Mouse (Mus musculus): ENCODE measurements around the gene Zfp652. TPM values are rescaled to one million over a fixed set of nuclear protein-coding genes. Genes with fewer than 3 reads are reported as not detected.

Gene Zfp652
- polyA plus RNA-seq, 1 experiment from 2014 or later: 13.7 TPM

- no peak for ATAC-seq (ENCODE audit: low FRiP score)
- Histone ChIP-seq H3K9ac (ENCODE audit: low read depth, low read length) (no peak overlapping the region), H3K27me3 (ENCODE audit: control insufficient read depth, insufficient read depth, low read length) (peaks cover 43% of the 10 kb centered on the region), H3K36me3 (ENCODE audit: control insufficient read depth, insufficient read depth, low read length) (no peaks in the 10 kb centered on the region), H3K4me2 (replicated peaks; ENCODE audit: low read depth, low read length) (no peak overlapping the region), H3K27ac (ENCODE audit: low read depth, low read length) (no peak overlapping the region), H3K9me3 (ENCODE audit: control insufficient read depth, low read length) (no peaks in the 10 kb centered on the region), H3K4me1 (replicated peaks; ENCODE audit: control insufficient read depth, insufficient read depth, low read length) (peaks cover 6% of the 10 kb centered on the region; the same call in 1 of the 2 replicates), H3K4me3 (ENCODE audit: low read depth, low read length) (no peak overlapping the region)
- WGBS: 84% methylated on average over 6 of the region's 6 CpGs
- DNase-seq (ENCODE audit: low spot score): no peak
Measured at GRCm38 (mm10) chr11:95836433-95836832, 124.0 kb downstream of the Zfp652 start.

GRCm38 (mm10) chr11:95837059-95837458, 124.6 kb downstream of the Zfp652 start, which contains the start of gene Gngt2:
Gngt2 (plus strand) TSS chr11:95837216.
- Histone ChIP-seq H3K9me3 (ENCODE audit: control insufficient read depth, low read length) (no peaks in the 10 kb centered on the region), H3K9ac (ENCODE audit: low read depth, low read length) (no peak within 1 kb of the TSS), H3K27me3 (ENCODE audit: control insufficient read depth, insufficient read depth, low read length) (peaks cover 41% of the 10 kb centered on the region), H3K4me2 (replicated peaks; ENCODE audit: low read depth, low read length) (no peak within 1 kb of the TSS), H3K36me3 (ENCODE audit: control insufficient read depth, insufficient read depth, low read length) (no peaks in the 10 kb centered on the region), H3K4me1 (replicated peaks; ENCODE audit: control insufficient read depth, insufficient read depth, low read length) (peaks cover 6% of the 10 kb centered on the region; the same call in 1 of the 2 replicates), H3K27ac (ENCODE audit: low read depth, low read length) (no peak within 1 kb of the TSS), H3K4me3 (ENCODE audit: low read depth, low read length) (no peak within 1 kb of the TSS)
- WGBS: 79% methylated on average over 10 of the region's 10 CpGs
- DNase-seq (ENCODE audit: low spot score) (no peak), ATAC-seq (ENCODE audit: low FRiP score) (no peak)

GRCm38 (mm10) chr11:95838598-95838997, 126.1 kb downstream of the Zfp652 start:
- ATAC-seq (ENCODE audit: low FRiP score) (no peak), DNase-seq (ENCODE audit: low spot score) (no peak)
- Histone ChIP-seq H3K9ac (ENCODE audit: low read depth, low read length) (no peak overlapping the region), H3K4me2 (replicated peaks; ENCODE audit: low read depth, low read length) (no peak overlapping the region), H3K9me3 (ENCODE audit: control insufficient read depth, low read length) (no peaks in the 10 kb centered on the region), H3K4me3 (ENCODE audit: low read depth, low read length) (no peak overlapping the region), H3K36me3 (ENCODE audit: control insufficient read depth, insufficient read depth, low read length) (no peaks in the 10 kb centered on the region), H3K4me1 (replicated peaks; ENCODE audit: control insufficient read depth, insufficient read depth, low read length) (peaks cover 4% of the 10 kb centered on the region; the same call in 1 of the 2 replicates), H3K27ac (ENCODE audit: low read depth, low read length) (no peak overlapping the region), H3K27me3 (ENCODE audit: control insufficient read depth, insufficient read depth, low read length) (peaks cover 25% of the 10 kb centered on the region)
- 86% methylated on average over 4 of the region's 4 CpGs for WGBS

- peaks cover 19% of the 10 kb centered on the region for H3K27me3 ChIP-seq (ENCODE audit: control insufficient read depth, insufficient read depth, low read length)
- H3K4me1 ChIP-seq (replicated peaks; ENCODE audit: control insufficient read depth, insufficient read depth, low read length): 0 out of 2 replicates have a peak, but pooled peaks cover 3% of the 10 kb centered on the region
- no peak overlapping the region for H3K9ac ChIP-seq (ENCODE audit: low read depth, low read length)
- DNase-seq (ENCODE audit: low spot score): no peak
- no peak overlapping the region for H3K4me2 ChIP-seq (replicated peaks; ENCODE audit: low read depth, low read length)
- H3K9me3 ChIP-seq (ENCODE audit: control insufficient read depth, low read length): no peaks in the 10 kb centered on the region
- H3K4me3 ChIP-seq (ENCODE audit: low read depth, low read length): no peak overlapping the region
- no peak for ATAC-seq (ENCODE audit: low FRiP score)
- no peaks in the 10 kb centered on the region for H3K36me3 ChIP-seq (ENCODE audit: control insufficient read depth, insufficient read depth, low read length)
- H3K27ac ChIP-seq (ENCODE audit: low read depth, low read length): no peak overlapping the region
- WGBS: 74% methylated on average over 8 of the region's 8 CpGs
Measured at GRCm38 (mm10) chr11:95838999-95839868, 126.8 kb downstream of the Zfp652 start.

GRCm38 (mm10) chr11:95840694-95841497, 128.4 kb downstream of the Zfp652 start:
- H3K9ac ChIP-seq (ENCODE audit: low read depth, low read length): no peak overlapping the region
- H3K27me3 ChIP-seq (ENCODE audit: control insufficient read depth, insufficient read depth, low read length): peaks cover 7% of the 10 kb centered on the region; the same call in 1 of the 2 replicates
- no peak for ATAC-seq (ENCODE audit: low FRiP score)
- H3K4me3 ChIP-seq (ENCODE audit: low read depth, low read length): no peak overlapping the region
- DNase-seq (ENCODE audit: low spot score): no peak
- no peak overlapping the region for H3K4me2 ChIP-seq (replicated peaks; ENCODE audit: low read depth, low read length)
- no peaks in the 10 kb centered on the region for H3K4me1 ChIP-seq (replicated peaks; ENCODE audit: control insufficient read depth, insufficient read depth, low read length)
- no peaks in the 10 kb centered on the region for H3K36me3 ChIP-seq (ENCODE audit: control insufficient read depth, insufficient read depth, low read length)
- H3K27ac ChIP-seq (ENCODE audit: low read depth, low read length): no peak overlapping the region
- H3K9me3 ChIP-seq (ENCODE audit: control insufficient read depth, low read length): no peaks in the 10 kb centered on the region
- WGBS: 77% methylated on average over 5 of the region's 5 CpGs

GRCm38 (mm10) chr11:95841498-95841830, 129.0 kb downstream of the Zfp652 start:
- ATAC-seq (ENCODE audit: low FRiP score): no peak
- Histone ChIP-seq H3K4me1 (replicated peaks; ENCODE audit: control insufficient read depth, insufficient read depth, low read length) (no peaks in the 10 kb centered on the region), H3K9ac (ENCODE audit: low read depth, low read length) (no peak overlapping the region), H3K4me3 (ENCODE audit: low read depth, low read length) (no peak overlapping the region), H3K27ac (ENCODE audit: low read depth, low read length) (no peak overlapping the region), H3K9me3 (ENCODE audit: control insufficient read depth, low read length) (no peaks in the 10 kb centered on the region), H3K4me2 (replicated peaks; ENCODE audit: low read depth, low read length) (no peak overlapping the region), H3K36me3 (ENCODE audit: control insufficient read depth, insufficient read depth, low read length) (no peaks in the 10 kb centered on the region), H3K27me3 (ENCODE audit: control insufficient read depth, insufficient read depth, low read length) (0 out of 2 replicates have a peak, but pooled peaks cover 3% of the 10 kb centered on the region)
- DNase-seq (ENCODE audit: low spot score): no peak
- WGBS: 51% methylated on average over 10 of the region's 10 CpGs

GRCm38 (mm10) chr11:95842074-95842681, 129.7 kb downstream of the Zfp652 start, which contains the start of gene Abi3:
Abi3 (minus strand) TSS chr11:95842476.
- no peaks in the 10 kb centered on the region for H3K4me1 ChIP-seq (replicated peaks; ENCODE audit: control insufficient read depth, insufficient read depth, low read length)
- H3K9me3 ChIP-seq (ENCODE audit: control insufficient read depth, low read length): no peaks in the 10 kb centered on the region
- 12% methylated on average over 11 of the region's 11 CpGs for WGBS
- no peak within 1 kb of the TSS for H3K4me3 ChIP-seq (ENCODE audit: low read depth, low read length)
- no peak within 1 kb of the TSS for H3K4me2 ChIP-seq (replicated peaks; ENCODE audit: low read depth, low read length)
- ATAC-seq (ENCODE audit: low FRiP score) (no peak), DNase-seq (ENCODE audit: low spot score) (no peak)
- H3K27me3 ChIP-seq (ENCODE audit: control insufficient read depth, insufficient read depth, low read length): 0 out of 2 replicates have a peak, but pooled peaks cover 3% of the 10 kb centered on the region
- H3K27ac ChIP-seq (ENCODE audit: low read depth, low read length): no peak within 1 kb of the TSS
- no peaks in the 10 kb centered on the region for H3K36me3 ChIP-seq (ENCODE audit: control insufficient read depth, insufficient read depth, low read length)
- H3K9ac ChIP-seq (ENCODE audit: low read depth, low read length): no peak within 1 kb of the TSS

- DNase-seq (ENCODE audit: low spot score) (no peak), ATAC-seq (ENCODE audit: low FRiP score) (no peak)
- Histone ChIP-seq H3K27me3 (ENCODE audit: control insufficient read depth, insufficient read depth, low read length) (0 out of 2 replicates have a peak, but pooled peaks cover 3% of the 10 kb centered on the region), H3K4me1 (replicated peaks; ENCODE audit: control insufficient read depth, insufficient read depth, low read length) (no peaks in the 10 kb centered on the region), H3K9me3 (ENCODE audit: control insufficient read depth, low read length) (no peaks in the 10 kb centered on the region), H3K9ac (ENCODE audit: low read depth, low read length) (no peak overlapping the region), H3K27ac (ENCODE audit: low read depth, low read length) (no peak overlapping the region), H3K4me2 (replicated peaks; ENCODE audit: low read depth, low read length) (no peak overlapping the region), H3K4me3 (ENCODE audit: low read depth, low read length) (no peak overlapping the region), H3K36me3 (ENCODE audit: control insufficient read depth, insufficient read depth, low read length) (no peaks in the 10 kb centered on the region)
- WGBS: 80% methylated on average over 5 of the region's 5 CpGs
Measured at GRCm38 (mm10) chr11:95842953-95843352, 130.5 kb downstream of the Zfp652 start.

All from hindbrain, embryonic 11.5 days (tissue).